Mouse (Mus musculus) C2C12 (cell line): Measurements from ENCODE around the gene S100a11. TPM values are rescaled to one million over a fixed set of nuclear protein-coding genes. Genes with fewer than 3 reads are reported as not detected.

ENCODE experiments used
- H3K27me3 ChIP-seq: one replicate; pipeline ENCODE4 v1.6.1; 2011; ENCODE audit not compliant: control insufficient read depth, insufficient read depth, insufficient read length
- H3K36me3 ChIP-seq: one replicate; pipeline ENCODE4 v1.6.1; 2011; ENCODE audit not compliant: control insufficient read depth, insufficient read depth
- H3K4me3 ChIP-seq: one replicate; pipeline ENCODE4 v1.5.1; 2011; ENCODE audit warnings: mild to moderate bottlenecking, control low read depth; ENCODE audit not compliant: poor library complexity, insufficient read depth, severe bottlenecking
- H3K79me2 ChIP-seq: one replicate; pipeline ENCODE4 v1.6.1; 2011; ENCODE audit not compliant: control insufficient read depth, insufficient read depth
- H3K79me3 ChIP-seq: one replicate; pipeline ENCODE4 v1.6.1; 2011; ENCODE audit warnings: low read depth, control low read depth
- H3ac ChIP-seq: one replicate; pipeline ENCODE3; 2011; ENCODE audit warnings: low read depth; ENCODE audit not compliant: control insufficient read depth, insufficient read length
- CEBPB ChIP-seq: IDR thresholded peaks from one replicate; pipeline ENCODE4 v1.6.1; 2011; ENCODE audit warnings: low read depth, mild to moderate bottlenecking, control low read depth, moderate library complexity
- CTCF ChIP-seq: IDR thresholded peaks from one replicate; pipeline ENCODE4 v1.5.1; 2011; ENCODE audit not compliant: control insufficient read depth, insufficient read depth, insufficient read length
- FOSL1 ChIP-seq: IDR thresholded peaks from one replicate; pipeline ENCODE4 v1.8.0; 2011; ENCODE audit warnings: mild to moderate bottlenecking, low read length; ENCODE audit not compliant: poor library complexity, insufficient read depth, severe bottlenecking
- MAX ChIP-seq: IDR thresholded peaks from one replicate; pipeline ENCODE4 v1.6.1; 2011; ENCODE audit warnings: mild to moderate bottlenecking, control low read depth
- MYOD1 ChIP-seq: IDR thresholded peaks from one replicate; pipeline ENCODE4 v1.6.1; 2011; ENCODE audit warnings: low read depth; ENCODE audit not compliant: control insufficient read depth, insufficient read length
- MYOG ChIP-seq: IDR thresholded peaks from one replicate; pipeline ENCODE4 v1.6.1; 2011; ENCODE audit not compliant: control insufficient read depth, insufficient read length; ENCODE audit errors: extremely low read depth
- USF1 ChIP-seq: IDR thresholded peaks from one replicate; pipeline ENCODE4 v1.6.1; 2011; ENCODE audit warnings: low read depth, mild to moderate bottlenecking, control low read depth, moderate library complexity
- polyA plus RNA-seq: library from polyadenylated mRNA; unstranded; fragments of >200 nt; fragmentation: generic; extraction: Trizol; gene quantifications from one replicate; pipeline ENCODE4 v1.2.1, GENCODE M21; 2012; ENCODE audit warnings: missing spikeins

The S100a11 gene
- polyA plus RNA-seq, 1 experiment: 3,212 TPM

- TF ChIP-seq USF1 (no peak), FOSL1 (no peak), MYOG (no peak), MYOD1 (no peak), CEBPB (no peak), CTCF (no peak), MAX (no peak)
- no peaks in the 10 kb centered on the region for H3K36me3 ChIP-seq
- H3K79me2 ChIP-seq: no peaks in the 10 kb centered on the region
- no peaks in the 10 kb centered on the region for H3K79me3 ChIP-seq
- H3ac ChIP-seq: no peak overlapping the region
- H3K27me3 ChIP-seq: no peaks in the 10 kb centered on the region
- no peak overlapping the region for H3K4me3 ChIP-seq
Observed at GRCm38 (mm10) chr3:93506881-93507325, 13.4 kb upstream of the S100a11 start.

- H3ac ChIP-seq: no peak overlapping the region
- H3K79me2 ChIP-seq: no peaks in the 10 kb centered on the region
- no peaks in the 10 kb centered on the region for H3K36me3 ChIP-seq
- no peak for TF ChIP-seq CEBPB
- no peak for TF ChIP-seq USF1
- no peak overlapping the region for H3K4me3 ChIP-seq
- H3K79me3 ChIP-seq: no peaks in the 10 kb centered on the region
- no peaks in the 10 kb centered on the region for H3K27me3 ChIP-seq
Observed at GRCm38 (mm10) chr3:93509301-93509700, 11.0 kb upstream of the S100a11 start.

GRCm38 (mm10) chr3:93511036-93511435 lies 9.3 kb upstream of the S100a11 start:
- Histone ChIP-seq H3ac (no peak overlapping the region), H3K27me3 (no peaks in the 10 kb centered on the region), H3K4me3 (no peak overlapping the region), H3K79me2 (no peaks in the 10 kb centered on the region), H3K36me3 (no peaks in the 10 kb centered on the region), H3K79me3 (no peaks in the 10 kb centered on the region)
- TF ChIP-seq MYOG: no peak
- no peak for TF ChIP-seq MAX
- TF ChIP-seq CEBPB: no peak
- no peak for TF ChIP-seq CTCF
- TF ChIP-seq FOSL1: no peak
- TF ChIP-seq USF1: no peak
- TF ChIP-seq MYOD1: no peak

DNA sequence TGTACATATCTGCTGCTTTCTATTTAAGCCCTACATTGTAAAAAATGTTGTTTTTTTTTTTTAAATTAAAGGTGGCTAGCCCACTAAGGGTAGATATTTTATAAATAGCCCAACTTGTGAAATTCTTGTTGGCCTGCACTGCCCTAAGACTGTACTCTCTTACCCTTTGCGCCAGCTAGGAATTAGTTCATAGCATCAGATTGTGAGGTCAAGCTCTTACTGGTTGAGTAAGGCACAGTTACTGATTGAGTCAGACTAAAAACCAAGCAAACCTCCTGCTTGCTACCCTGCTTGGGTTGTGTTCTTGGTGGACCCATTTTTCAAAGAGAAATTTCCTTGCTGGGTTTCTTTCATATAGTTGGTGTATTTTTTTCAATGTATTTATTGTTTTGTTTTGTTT lies 8.5 kb upstream of the S100a11 start:
- TF ChIP-seq USF1: no peak
- no peak for TF ChIP-seq FOSL1
- no peak for TF ChIP-seq MAX
- TF ChIP-seq MYOD1: no peak
- TF ChIP-seq CTCF: no peak
- no peak for TF ChIP-seq CEBPB
- no peak for TF ChIP-seq MYOG
- no peaks in the 10 kb centered on the region for H3K36me3 ChIP-seq
- H3K27me3 ChIP-seq: no peaks in the 10 kb centered on the region
- H3K79me3 ChIP-seq: no peaks in the 10 kb centered on the region
- H3K79me2 ChIP-seq: no peaks in the 10 kb centered on the region
- no peak overlapping the region for H3ac ChIP-seq
- H3K4me3 ChIP-seq: no peak overlapping the region

DNA sequence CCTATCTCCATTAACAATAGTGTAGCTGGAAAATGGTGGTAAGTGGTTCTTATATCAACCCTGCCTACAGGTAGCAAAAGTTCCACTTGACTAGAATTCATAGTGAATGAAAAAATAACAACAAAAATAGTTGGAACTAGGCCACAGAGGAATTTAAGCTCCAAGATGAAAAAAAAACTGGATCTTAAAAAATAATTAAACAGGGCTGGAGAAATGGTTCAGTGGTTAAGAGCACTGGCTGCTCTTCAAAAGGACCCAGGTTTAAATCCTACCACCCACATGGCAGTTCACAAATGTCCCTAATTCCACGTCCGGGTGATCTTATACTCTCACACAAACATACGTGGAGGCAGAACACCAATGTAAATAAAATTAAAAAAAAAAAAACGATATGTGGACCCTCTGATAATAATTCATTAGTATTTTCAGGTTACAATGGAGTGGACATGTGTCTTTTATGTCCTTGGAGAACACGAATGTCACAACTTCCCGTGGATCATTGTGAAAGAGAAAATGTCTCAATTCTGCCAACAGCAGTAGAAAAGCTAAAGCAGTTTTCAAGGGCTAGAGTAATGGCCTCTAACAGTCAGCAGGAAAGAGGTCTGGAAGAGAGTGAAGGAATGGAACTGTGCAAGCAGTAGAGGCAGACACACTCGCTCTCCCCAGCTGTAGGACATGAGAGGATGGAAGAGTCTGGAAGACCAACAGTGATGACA lies 7.7 kb upstream of the S100a11 start:
- no peaks in the 10 kb centered on the region for H3K36me3 ChIP-seq
- H3K79me3 ChIP-seq: no peaks in the 10 kb centered on the region
- no peak overlapping the region for H3ac ChIP-seq
- no peak overlapping the region for H3K4me3 ChIP-seq
- H3K27me3 ChIP-seq: no peaks in the 10 kb centered on the region
- TF ChIP-seq MYOG (no peak), FOSL1 (no peak), CEBPB (no peak), MYOD1 (no peak), CTCF (no peak), MAX (no peak), USF1 (no peak)
- no peaks in the 10 kb centered on the region for H3K79me2 ChIP-seq

DNA sequence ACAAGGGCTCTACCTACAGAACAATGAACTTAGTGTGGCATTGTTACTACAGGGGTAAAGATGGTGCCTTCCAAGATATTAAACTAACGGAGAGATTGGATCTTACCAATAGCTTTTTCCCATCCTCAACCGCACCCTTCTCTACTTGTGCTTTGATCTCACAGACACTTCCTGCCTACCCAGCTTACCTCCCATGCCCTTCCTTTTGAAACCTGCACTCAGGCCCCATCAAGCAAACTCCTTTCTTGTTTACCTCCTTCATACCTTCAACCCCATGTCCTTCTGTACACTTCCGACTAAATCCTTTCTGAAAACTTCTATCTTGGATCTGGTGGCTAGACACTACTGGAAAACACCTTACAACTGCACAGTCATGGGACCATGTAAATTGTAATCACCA lies 5.7 kb upstream of the S100a11 start:
- Histone ChIP-seq H3K27me3 (no peaks in the 10 kb centered on the region), H3K36me3 (no peaks in the 10 kb centered on the region), H3K79me2 (no peaks in the 10 kb centered on the region), H3ac (no peak overlapping the region), H3K79me3 (no peaks in the 10 kb centered on the region), H3K4me3 (no peak overlapping the region)
- TF ChIP-seq MYOD1 (no peak), CTCF (no peak), FOSL1 (no peak), USF1 (no peak), CEBPB (no peak), MYOG (no peak), MAX (no peak)
